Mouse (Mus musculus): ENCODE results near the gene Prokr2.

DNA sequence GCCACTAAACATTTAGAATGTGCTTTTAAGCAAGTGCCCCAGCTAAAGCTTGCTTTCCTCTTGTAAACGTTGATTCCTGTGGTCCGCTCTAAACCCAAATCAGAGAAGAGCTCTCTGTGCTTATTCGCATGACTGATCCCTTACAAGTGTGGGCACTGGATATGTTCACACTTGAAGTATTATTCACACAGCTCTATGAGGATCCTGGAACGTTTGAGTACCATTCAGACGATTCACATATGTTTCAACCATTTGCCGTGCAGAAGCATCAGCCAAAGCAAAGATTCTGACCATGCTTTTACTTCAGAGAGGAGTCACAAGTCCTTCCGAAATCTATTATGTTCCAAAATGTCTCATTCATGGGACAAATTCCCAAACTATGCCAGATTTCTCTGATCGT, 12.9 kb upstream of the Prokr2 start:
- no peak for TF ChIP-seq CTCF (IDR thresholded peaks at IDR 0.05; ENCODE audit: low read depth)
- TF ChIP-seq EP300 (IDR thresholded peaks at IDR 0.05; ENCODE audit: low read depth): no peak

Measured in heart, postnatal 0 days (tissue).